Mouse (Mus musculus): ENCODE data around the gene Ugt1a7c. TPM values are rescaled to one million over a fixed set of nuclear protein-coding genes. Genes with fewer than 3 reads are reported as not detected.

Gene Ugt1a7c
- 0.16 TPM for polyA plus RNA-seq (2017; shearing (Covaris generic))

GRCm38 (mm10) chr1:88094941-88095492 is at the start of gene Ugt1a7c:
TSS of gene Ugt1a7c (plus strand) at chr1:88095062.

GRCm38 (mm10) chr1:88055088-88055487 is 39.8 kb upstream of the Ugt1a7c start, which contains the start of gene Ugt1a10:
TSS of gene Ugt1a10 (plus strand) at chr1:88055388.

GRCm38 (mm10) chr1:88070495-88070894 is 24.4 kb upstream of the Ugt1a7c start, which contains the start of gene Ugt1a9:
TSS of gene Ugt1a9 (plus strand) at chr1:88070800.

GRCm38 (mm10) chr1:88087513-88087912 is 7.3 kb upstream of the Ugt1a7c start, which contains the start of gene Ugt1a8:
TSS of gene Ugt1a8 (plus strand) at chr1:88087813.

GRCm38 (mm10) chr1:88103019-88103418 is 8.2 kb downstream of the Ugt1a7c start, which contains the start of gene Ugt1a6b:
TSS of gene Ugt1a6b (plus strand) at chr1:88103252.

GRCm38 (mm10) chr1:88134457-88135011 is 39.7 kb downstream of the Ugt1a7c start, which contains the start of gene Ugt1a6a:
TSS of gene Ugt1a6a (plus strand) at chr1:88134809.

GRCm38 (mm10) chr1:88165711-88166110 is 70.8 kb downstream of the Ugt1a7c start, which contains the start of gene Ugt1a5:
TSS of gene Ugt1a5 (plus strand) at chr1:88166012.

GRCm38 (mm10) chr1:88200456-88200855 is 105.6 kb downstream of the Ugt1a7c start, which contains the start of gene Ugt1a2:
TSS of gene Ugt1a2 (plus strand) at chr1:88200601.

GRCm38 (mm10) chr1:88205294-88205922 is 110.5 kb downstream of the Ugt1a7c start, which contains the start of gene Dnajb3:
TSS of gene Dnajb3 (minus strand) at chr1:88205782.

GRCm38 (mm10) chr1:88211812-88212211 is 117.0 kb downstream of the Ugt1a7c start, which contains the start of gene Ugt1a1:
TSS of gene Ugt1a1 (plus strand) at chr1:88211959.

GRCm38 (mm10) chr1:88226670-88227379 is 132.0 kb downstream of the Ugt1a7c start, which contains the start of gene Mroh2a:
TSS of gene Mroh2a (plus strand) at chr1:88226986.

Other genes starting within 250 kb of the Ugt1a7c start
- gene Dgkd, start 241.8 kb upstream of the Ugt1a7c start, polyA plus RNA-seq (2017; shearing (Covaris generic)) = 82.5 TPM
- gene Usp40, start 86.5 kb upstream of the Ugt1a7c start, polyA plus RNA-seq (2017; shearing (Covaris generic)) = 14.5 TPM
- gene Ugt1a10, start 39.7 kb upstream of the Ugt1a7c start, polyA plus RNA-seq (2017; shearing (Covaris generic)) = not detected
- not detected for gene Ugt1a9, start 24.3 kb upstream of the Ugt1a7c start, polyA plus RNA-seq (2017; shearing (Covaris generic))
- not detected for gene Ugt1a8, start 7.2 kb upstream of the Ugt1a7c start, polyA plus RNA-seq (2017; shearing (Covaris generic))
- gene Ugt1a6b, start 8.2 kb downstream of the Ugt1a7c start, polyA plus RNA-seq (2017; shearing (Covaris generic)) = not detected
- 1.1 TPM for gene Ugt1a6a, start 39.7 kb downstream of the Ugt1a7c start, polyA plus RNA-seq (2017; shearing (Covaris generic))
- gene Ugt1a5, start 71.0 kb downstream of the Ugt1a7c start, polyA plus RNA-seq (2017; shearing (Covaris generic)) = not detected
- gene Ugt1a2, start 105.5 kb downstream of the Ugt1a7c start, polyA plus RNA-seq (2017; shearing (Covaris generic)) = 0.56 TPM
- gene Dnajb3, start 110.7 kb downstream of the Ugt1a7c start, polyA plus RNA-seq (2017; shearing (Covaris generic)) = not detected
- not detected for gene Ugt1a1, start 116.9 kb downstream of the Ugt1a7c start, polyA plus RNA-seq (2017; shearing (Covaris generic))
- gene Mroh2a, start 131.9 kb downstream of the Ugt1a7c start, polyA plus RNA-seq (2017; shearing (Covaris generic)) = 2.7 TPM
- gene Hjurp, start 182.6 kb downstream of the Ugt1a7c start, polyA plus RNA-seq (2017; shearing (Covaris generic)) = 90.0 TPM
- gene Trpm8, start 182.6 kb downstream of the Ugt1a7c start, polyA plus RNA-seq (2017; shearing (Covaris generic)) = not detected

Data from effector memory CD4-positive, alpha-beta T cell, adult 7 months (primary cell).